Mouse (Mus musculus): ENCODE results near the gene Mrs2. TPM values are rescaled to one million over a fixed set of nuclear protein-coding genes. Genes with fewer than 3 reads are reported as not detected.

Gene Mrs2
- total RNA-seq (2014; fragmentation: Nextera tagmentation), result 47.7 and 58.4 TPM in 2 replicates
- 17.9 and 21.6 TPM in 2 replicates for total RNA-seq (2017)
- polyA plus RNA-seq (2012), result 6.1 and 7.2 TPM in 2 replicates

DNA sequence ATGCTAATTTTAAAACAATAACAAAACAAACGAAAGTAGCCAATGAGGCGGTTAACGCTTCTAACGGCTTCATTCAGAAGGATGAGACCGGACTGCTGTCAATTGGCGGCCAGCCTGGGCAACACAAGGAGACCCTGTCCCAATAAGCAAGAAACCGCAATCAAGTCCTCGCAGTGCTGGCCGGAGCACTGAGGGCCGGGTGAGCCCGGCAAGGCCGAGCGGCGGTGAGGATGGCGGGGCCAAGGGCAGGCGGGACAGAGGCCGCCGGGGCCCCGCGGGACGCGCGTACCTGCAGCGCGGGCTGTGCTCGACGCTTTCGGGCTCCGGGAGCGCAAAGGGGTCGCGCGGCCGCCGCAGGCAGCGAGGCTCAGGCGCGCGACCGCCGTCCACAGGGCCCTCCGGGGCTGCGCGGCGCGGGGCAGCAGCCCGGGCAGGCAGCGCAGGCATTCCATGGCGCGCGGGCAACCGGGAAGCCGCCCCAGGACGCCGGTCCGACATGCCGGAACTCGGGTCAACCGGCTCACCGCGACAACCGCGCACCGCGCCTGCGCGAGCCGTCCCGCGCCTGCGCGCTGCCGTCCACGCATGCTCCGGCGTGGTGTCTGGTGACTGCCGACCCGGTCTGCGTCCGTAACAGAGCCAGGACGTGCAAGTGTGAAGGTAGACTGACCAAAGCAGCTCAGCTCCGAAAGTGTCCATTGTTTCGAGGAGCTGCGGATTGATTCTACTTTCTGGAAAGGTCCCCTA lies at the start of gene Mrs2:
Mrs2 (minus strand) TSS at position 587 of the 747 bp plus-strand sequence.
- ATAC-seq (ENCODE audit: extremely low read depth, insufficient number of reproducible peaks, low FRiP score, poor library complexity, severe bottlenecking), result peak; percentile 68
- Histone ChIP-seq H3K27me3 (ENCODE audit: insufficient read depth, low read length) (no peaks in the 10 kb centered on the region), H3K9me3 (replicated peaks) (no peaks in the 10 kb centered on the region), H3K4me1 (ENCODE audit: insufficient read depth, low read depth, low read length) (peaks cover 34% of the 10 kb centered on the region), H3K4me3 (ENCODE audit: low read depth, low read length) (peak within 1 kb of the TSS; percentile 91), H3K36me3 (replicated peaks) (peaks cover 29% of the 10 kb centered on the region)
- no peak for TF ChIP-seq POLR2AphosphoS5 (IDR thresholded peaks at IDR 0.05; ENCODE audit: insufficient replicate concordance, low read depth, low read length)
- no peak for TF ChIP-seq CTCF (IDR thresholded peaks at IDR 0.05; ENCODE audit: low read depth, low read length)
- TF ChIP-seq GATA1 (IDR thresholded peaks at IDR 0.05; ENCODE audit: borderline replicate concordance, low read length), result no peak
- no peak for TF ChIP-seq TAL1 (conservative IDR thresholded peaks at IDR 0.05; ENCODE audit: low read depth, low read length)
- no peak for TF ChIP-seq GATA2 (IDR thresholded peaks at IDR 0.05; ENCODE audit: borderline replicate concordance, low read depth, low read length)
- DNase-seq (ENCODE audit: low spot score), result peak; percentile 83

DNA sequence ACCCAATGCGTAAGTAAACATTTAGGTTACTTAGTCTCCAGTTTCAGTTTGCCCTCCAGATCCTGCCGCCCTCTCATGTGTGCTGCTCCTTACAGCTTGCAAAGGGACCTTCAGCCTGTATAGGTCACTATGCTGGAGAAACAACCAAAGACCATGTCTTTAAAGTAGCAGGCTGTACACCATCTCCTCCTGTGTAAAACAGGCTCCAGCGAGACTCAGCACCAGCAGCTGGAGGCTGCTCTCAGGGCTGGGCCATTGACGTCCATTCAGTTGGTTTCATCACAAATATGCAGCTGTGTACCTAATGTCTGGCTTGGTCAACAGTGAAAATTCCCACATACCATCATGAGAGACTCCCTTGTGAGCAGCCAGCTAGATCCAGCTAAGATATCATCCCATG lies 49.6 kb upstream of the Mrs2 start:
- DNase-seq (ENCODE audit: low spot score) (no peak), ATAC-seq (ENCODE audit: extremely low read depth, insufficient number of reproducible peaks, low FRiP score, poor library complexity, severe bottlenecking) (no peak)
- Histone ChIP-seq H3K27me3 (ENCODE audit: insufficient read depth, low read length) (0 out of 2 replicates have a peak, but pooled peaks cover 4% of the 10 kb centered on the region), H3K4me3 (ENCODE audit: low read depth, low read length) (no peak overlapping the region), H3K36me3 (replicated peaks) (no peaks in the 10 kb centered on the region), H3K9me3 (replicated peaks) (no peaks in the 10 kb centered on the region), H3K4me1 (ENCODE audit: insufficient read depth, low read depth, low read length) (no peaks in the 10 kb centered on the region)
- TF ChIP-seq POLR2AphosphoS5 (IDR thresholded peaks at IDR 0.05; ENCODE audit: insufficient replicate concordance, low read depth, low read length) (no peak), CTCF (IDR thresholded peaks at IDR 0.05; ENCODE audit: low read depth, low read length) (no peak), GATA2 (IDR thresholded peaks at IDR 0.05; ENCODE audit: borderline replicate concordance, low read depth, low read length) (no peak), GATA1 (IDR thresholded peaks at IDR 0.05; ENCODE audit: borderline replicate concordance, low read length) (no peak), TAL1 (conservative IDR thresholded peaks at IDR 0.05; ENCODE audit: low read depth, low read length) (no peak)

DNA sequence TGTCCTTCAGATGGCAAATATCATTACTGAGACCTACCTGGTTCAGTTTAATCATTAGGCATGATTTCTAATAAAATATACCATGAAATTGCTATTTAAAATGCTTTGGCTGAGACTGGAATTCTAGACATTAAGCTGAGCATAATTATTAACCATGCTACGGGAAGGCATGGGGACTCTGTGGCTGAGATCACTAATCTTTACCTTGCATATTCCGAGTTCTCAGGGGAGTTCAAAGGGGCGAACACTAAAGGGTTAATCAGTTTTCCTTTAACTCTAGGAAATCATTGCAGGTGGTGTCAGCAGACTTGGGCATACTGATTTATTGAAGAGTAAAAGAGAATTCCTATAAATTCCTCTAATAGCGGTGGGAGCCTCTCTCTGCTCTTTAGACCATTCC lies 47.0 kb upstream of the Mrs2 start:
- DNase-seq (ENCODE audit: low spot score) (no peak), ATAC-seq (ENCODE audit: extremely low read depth, insufficient number of reproducible peaks, low FRiP score, poor library complexity, severe bottlenecking) (no peak)
- Histone ChIP-seq H3K4me3 (ENCODE audit: low read depth, low read length) (no peak overlapping the region), H3K36me3 (replicated peaks) (no peaks in the 10 kb centered on the region), H3K4me1 (ENCODE audit: insufficient read depth, low read depth, low read length) (no peaks in the 10 kb centered on the region), H3K9me3 (replicated peaks) (no peaks in the 10 kb centered on the region), H3K27me3 (ENCODE audit: insufficient read depth, low read length) (0 out of 2 replicates have a peak, but pooled peaks cover 4% of the 10 kb centered on the region)
- TF ChIP-seq TAL1 (conservative IDR thresholded peaks at IDR 0.05; ENCODE audit: low read depth, low read length) (no peak), GATA2 (IDR thresholded peaks at IDR 0.05; ENCODE audit: borderline replicate concordance, low read depth, low read length) (no peak), POLR2AphosphoS5 (IDR thresholded peaks at IDR 0.05; ENCODE audit: insufficient replicate concordance, low read depth, low read length) (no peak), CTCF (IDR thresholded peaks at IDR 0.05; ENCODE audit: low read depth, low read length) (no peak), GATA1 (IDR thresholded peaks at IDR 0.05; ENCODE audit: borderline replicate concordance, low read length) (no peak)

DNA sequence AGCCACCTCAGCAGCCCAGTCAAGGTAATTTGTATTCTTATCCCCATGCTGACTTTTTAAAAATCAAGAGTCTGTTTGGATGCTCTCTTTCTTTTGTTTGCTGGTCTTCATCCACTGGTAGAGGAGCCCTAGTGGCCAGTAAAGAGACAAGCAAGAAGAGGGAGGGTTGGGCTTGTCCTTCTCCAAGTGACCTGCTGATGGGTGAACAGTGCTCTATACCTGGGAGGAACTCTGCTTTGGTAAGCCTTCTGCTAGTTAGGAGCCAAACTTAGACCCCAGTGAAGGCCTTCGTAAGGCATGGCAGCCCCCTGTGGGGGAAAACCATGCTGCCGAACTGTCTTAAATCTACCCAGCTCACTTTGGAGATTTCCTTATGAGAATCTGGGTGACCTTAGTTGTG lies 46.5 kb upstream of the Mrs2 start:
- Histone ChIP-seq H3K4me1 (ENCODE audit: insufficient read depth, low read depth, low read length) (no peaks in the 10 kb centered on the region), H3K27me3 (ENCODE audit: insufficient read depth, low read length) (0 out of 2 replicates have a peak, but pooled peaks cover 4% of the 10 kb centered on the region), H3K4me3 (ENCODE audit: low read depth, low read length) (no peak overlapping the region), H3K36me3 (replicated peaks) (no peaks in the 10 kb centered on the region), H3K9me3 (replicated peaks) (no peaks in the 10 kb centered on the region)
- TF ChIP-seq CTCF (IDR thresholded peaks at IDR 0.05; ENCODE audit: low read depth, low read length) (no peak), POLR2AphosphoS5 (IDR thresholded peaks at IDR 0.05; ENCODE audit: insufficient replicate concordance, low read depth, low read length) (no peak), TAL1 (conservative IDR thresholded peaks at IDR 0.05; ENCODE audit: low read depth, low read length) (no peak), GATA1 (IDR thresholded peaks at IDR 0.05; ENCODE audit: borderline replicate concordance, low read length) (no peak), GATA2 (IDR thresholded peaks at IDR 0.05; ENCODE audit: borderline replicate concordance, low read depth, low read length) (no peak)
- DNase-seq (ENCODE audit: low spot score), result no peak
- ATAC-seq (ENCODE audit: extremely low read depth, insufficient number of reproducible peaks, low FRiP score, poor library complexity, severe bottlenecking), result no peak

DNA sequence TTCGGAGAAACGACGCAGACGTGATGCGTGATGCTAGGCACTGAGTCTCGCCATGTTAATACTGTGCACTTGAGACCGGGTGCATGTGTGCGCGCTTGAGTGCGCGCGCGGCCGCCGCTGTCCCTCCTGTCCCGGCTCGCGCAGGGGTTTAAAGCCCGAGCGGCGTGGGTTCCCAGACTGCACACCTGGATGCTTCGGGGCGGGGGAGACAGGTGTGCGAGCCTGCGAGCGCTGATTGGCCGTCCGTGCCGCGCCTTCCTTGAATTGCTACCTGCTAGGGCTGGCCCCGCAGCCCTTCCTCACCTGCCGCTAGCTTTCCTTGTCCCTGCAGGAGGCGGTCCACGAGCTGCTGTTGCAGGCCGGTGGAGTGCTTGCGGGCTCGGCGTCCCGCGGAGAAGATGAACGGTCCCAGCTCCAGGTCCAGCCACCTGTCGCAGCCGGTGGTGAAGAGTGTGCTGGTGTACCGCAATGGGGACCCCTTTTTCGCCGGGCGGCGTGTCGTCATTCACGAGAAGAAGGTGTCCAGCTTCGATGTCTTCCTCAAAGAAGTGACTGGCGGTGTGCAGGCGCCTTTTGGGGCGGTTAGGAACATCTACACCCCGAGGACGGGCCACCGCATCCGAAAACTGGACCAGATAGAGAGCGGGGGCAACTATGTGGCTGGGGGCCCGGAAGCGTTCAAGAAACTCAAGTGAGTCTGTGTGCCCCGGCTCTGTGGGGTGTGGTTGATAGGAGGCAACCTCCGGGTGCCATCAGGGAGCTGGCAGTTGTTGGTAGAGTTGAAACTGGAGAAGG lies 35.9 kb upstream of the Mrs2 start, which contains the start of gene Dcdc2a:
Dcdc2a (plus strand) TSS at position 132 of the 795 bp plus-strand sequence.
- no peaks in the 10 kb centered on the region for H3K4me1 ChIP-seq (ENCODE audit: insufficient read depth, low read depth, low read length)
- DNase-seq (ENCODE audit: low spot score), result no peak
- TF ChIP-seq CTCF (IDR thresholded peaks at IDR 0.05; ENCODE audit: low read depth, low read length) (no peak), TAL1 (conservative IDR thresholded peaks at IDR 0.05; ENCODE audit: low read depth, low read length) (no peak), GATA1 (IDR thresholded peaks at IDR 0.05; ENCODE audit: borderline replicate concordance, low read length) (no peak), GATA2 (IDR thresholded peaks at IDR 0.05; ENCODE audit: borderline replicate concordance, low read depth, low read length) (no peak), POLR2AphosphoS5 (IDR thresholded peaks at IDR 0.05; ENCODE audit: insufficient replicate concordance, low read depth, low read length) (no peak)
- no peaks in the 10 kb centered on the region for H3K9me3 ChIP-seq (replicated peaks)
- H3K4me3 ChIP-seq (ENCODE audit: low read depth, low read length), result no peak within 1 kb of the TSS
- H3K36me3 ChIP-seq (replicated peaks), result no peaks in the 10 kb centered on the region
- no peak for ATAC-seq (ENCODE audit: extremely low read depth, insufficient number of reproducible peaks, low FRiP score, poor library complexity, severe bottlenecking)
- H3K27me3 ChIP-seq (ENCODE audit: insufficient read depth, low read length), result no peaks in the 10 kb centered on the region

DNA sequence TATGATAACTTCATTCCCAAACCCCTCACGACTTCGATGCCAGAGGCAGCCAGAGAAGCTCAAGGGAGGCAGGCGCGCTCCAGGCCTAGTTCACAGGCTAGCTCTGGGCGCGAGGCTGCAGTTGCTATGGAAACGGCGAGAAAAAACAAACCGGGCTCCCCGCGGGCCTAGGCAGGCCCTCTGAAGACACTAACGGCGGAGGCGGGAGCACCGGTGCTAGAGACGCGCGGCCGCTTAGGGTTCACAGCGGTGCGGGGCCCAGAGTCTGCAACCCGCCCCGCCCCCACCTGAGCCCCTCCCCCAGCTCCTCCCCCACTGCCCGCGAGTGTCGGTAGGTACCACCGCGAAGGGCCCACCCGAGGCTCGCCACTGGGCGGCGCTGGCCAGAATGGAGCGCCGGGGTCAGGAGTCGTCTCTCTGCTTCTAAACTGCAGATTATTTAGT lies 35.0 kb upstream of the Mrs2 start:
- Histone ChIP-seq H3K27me3 (ENCODE audit: insufficient read depth, low read length) (no peaks in the 10 kb centered on the region), H3K36me3 (replicated peaks) (no peaks in the 10 kb centered on the region), H3K4me1 (ENCODE audit: insufficient read depth, low read depth, low read length) (no peaks in the 10 kb centered on the region), H3K4me3 (ENCODE audit: low read depth, low read length) (no peak overlapping the region), H3K9me3 (replicated peaks) (peaks cover 3% of the 10 kb centered on the region)
- DNase-seq (ENCODE audit: low spot score) (no peak), ATAC-seq (ENCODE audit: extremely low read depth, insufficient number of reproducible peaks, low FRiP score, poor library complexity, severe bottlenecking) (no peak)
- TF ChIP-seq GATA1 (IDR thresholded peaks at IDR 0.05; ENCODE audit: borderline replicate concordance, low read length) (no peak), POLR2AphosphoS5 (IDR thresholded peaks at IDR 0.05; ENCODE audit: insufficient replicate concordance, low read depth, low read length) (no peak), GATA2 (IDR thresholded peaks at IDR 0.05; ENCODE audit: borderline replicate concordance, low read depth, low read length) (no peak), CTCF (IDR thresholded peaks at IDR 0.05; ENCODE audit: low read depth, low read length) (no peak)

Data from G1E (cell line).